Mouse (Mus musculus) hematopoietic stem cell, adult 5-6 weeks (primary cell): ENCODE results near the gene Gm614. TPM values are rescaled to one million over a fixed set of nuclear protein-coding genes. Genes with fewer than 3 reads are reported as not detected.
A peak's percentile ranks its signal among the peaks of the same experiment; 100 is the strongest.

Experiments
- ATAC-seq, 2 experiments: fragments of 125-278 bp in 1 of 2; replicated peaks in 1 of 2; 2 replicates each; pipeline ENCODE4 v1.8.0; 2016 to 2017; ENCODE audit warnings: inconsistent platforms in 2 of 2, mild to moderate bottlenecking in 2 of 2, moderate number of reproducible peaks in 2 of 2, low read depth in 1 of 2, moderate TSS enrichment in 1 of 2; ENCODE audit not compliant: low FRiP score in 2 of 2, poor library complexity in 2 of 2, severe bottlenecking in 2 of 2, insufficient read depth in 1 of 2, low TSS enrichment in 1 of 2
- total RNA-seq: library from RNA; stranded (forward); fragments of 172-1452, 232-1000 nt; gene quantifications from 2 replicates; pipeline ENCODE4 v1.2.3, GENCODE M21; 2017

Gm614 gene
- total RNA-seq, 1 experiment from 2014 or later = not detected

- ATAC-seq = peak; percentile 80 to 86
Observed at GRCm38 (mm10) chrX:101268025-101268754, 4.4 kb upstream of the Gm614 start, which contains the start of gene Il2rg. Gene Il2rg, minus strand, starts transcription at chrX:101268255.

GRCm38 (mm10) chrX:101266631-101267030, 2.8 kb upstream of the Gm614 start:
- ATAC-seq = no peak

- ATAC-seq = peak in 1 of 2 experiments; percentile 39; a peak in 1 of 4 replicates
Observed at GRCm38 (mm10) chrX:101260441-101261325, 3.1 kb downstream of the Gm614 start.

GRCm38 (mm10) chrX:101256603-101257002, 7.2 kb downstream of the Gm614 start:
- no peak for ATAC-seq

GRCm38 (mm10) chrX:101254740-101255139, 9.1 kb downstream of the Gm614 start:
- 0 out of 4 replicates have a peak, but pooled peaks of 1 of the 2 experiments have one; percentile 17 for ATAC-seq

GRCm38 (mm10) chrX:101253952-101254729, 9.7 kb downstream of the Gm614 start, which contains the start of gene Foxo4:
Gene Foxo4, plus strand, starts transcription at chrX:101254528.
- ATAC-seq = peak; percentile 87 to 88

- ATAC-seq = no peak
Observed at GRCm38 (mm10) chrX:101245011-101245410, 18.8 kb downstream of the Gm614 start.

GRCm38 (mm10) chrX:101222796-101223162, 41.0 kb downstream of the Gm614 start:
- no peak for ATAC-seq

GRCm38 (mm10) chrX:101221834-101222795, 41.7 kb downstream of the Gm614 start, which contains the start of gene Snx12:
Gene Snx12, minus strand, starts transcription at chrX:101222563.
- ATAC-seq = peak; percentile 92 to 97

Other genes starting within 250 kb of the Gm614 start
- 0.45 TPM in 1 of 2 replicates, not detected in the other for gene Tex11, start 204.3 kb downstream of the Gm614 start, total RNA-seq
- gene Slc7a3, start 178.0 kb downstream of the Gm614 start, total RNA-seq = not detected in 2 replicates
- 33.5 and 49.8 TPM in 2 replicates for gene Snx12, start 41.4 kb downstream of the Gm614 start, total RNA-seq
- gene Foxo4, start 9.5 kb downstream of the Gm614 start, total RNA-seq = 17.7 and 18.0 TPM in 2 replicates
- 114 and 157 TPM in 2 replicates for gene Il2rg, start 4.3 kb upstream of the Gm614 start, total RNA-seq
- gene Gm20489, start 5.0 kb upstream of the Gm614 start, total RNA-seq = not detected in 2 replicates
- 34.3 and 48.1 TPM in 2 replicates for gene Med12, start 10.0 kb upstream of the Gm614 start, total RNA-seq
- not detected in 2 replicates for gene Nlgn3, start 35.2 kb upstream of the Gm614 start, total RNA-seq
- not detected in 2 replicates for gene Gjb1, start 112.4 kb upstream of the Gm614 start, total RNA-seq
- gene Zmym3, start 156.9 kb upstream of the Gm614 start, total RNA-seq = 28.1 and 31.3 TPM in 2 replicates
- 556 and 591 TPM in 2 replicates for gene Nono, start 165.3 kb upstream of the Gm614 start, total RNA-seq
- gene Itgb1bp2, start 185.1 kb upstream of the Gm614 start, total RNA-seq = 1.7 and 6.1 TPM in 2 replicates